Mouse (Mus musculus): ENCODE measurements around the gene Cgas. TPM values are rescaled to one million over a fixed set of nuclear protein-coding genes. Genes with fewer than 3 reads are reported as not detected.

Cgas gene
- total and polyA plus RNA-seq, 2 experiments from 2014 or later = 0.55 to 0.56 TPM

DNA sequence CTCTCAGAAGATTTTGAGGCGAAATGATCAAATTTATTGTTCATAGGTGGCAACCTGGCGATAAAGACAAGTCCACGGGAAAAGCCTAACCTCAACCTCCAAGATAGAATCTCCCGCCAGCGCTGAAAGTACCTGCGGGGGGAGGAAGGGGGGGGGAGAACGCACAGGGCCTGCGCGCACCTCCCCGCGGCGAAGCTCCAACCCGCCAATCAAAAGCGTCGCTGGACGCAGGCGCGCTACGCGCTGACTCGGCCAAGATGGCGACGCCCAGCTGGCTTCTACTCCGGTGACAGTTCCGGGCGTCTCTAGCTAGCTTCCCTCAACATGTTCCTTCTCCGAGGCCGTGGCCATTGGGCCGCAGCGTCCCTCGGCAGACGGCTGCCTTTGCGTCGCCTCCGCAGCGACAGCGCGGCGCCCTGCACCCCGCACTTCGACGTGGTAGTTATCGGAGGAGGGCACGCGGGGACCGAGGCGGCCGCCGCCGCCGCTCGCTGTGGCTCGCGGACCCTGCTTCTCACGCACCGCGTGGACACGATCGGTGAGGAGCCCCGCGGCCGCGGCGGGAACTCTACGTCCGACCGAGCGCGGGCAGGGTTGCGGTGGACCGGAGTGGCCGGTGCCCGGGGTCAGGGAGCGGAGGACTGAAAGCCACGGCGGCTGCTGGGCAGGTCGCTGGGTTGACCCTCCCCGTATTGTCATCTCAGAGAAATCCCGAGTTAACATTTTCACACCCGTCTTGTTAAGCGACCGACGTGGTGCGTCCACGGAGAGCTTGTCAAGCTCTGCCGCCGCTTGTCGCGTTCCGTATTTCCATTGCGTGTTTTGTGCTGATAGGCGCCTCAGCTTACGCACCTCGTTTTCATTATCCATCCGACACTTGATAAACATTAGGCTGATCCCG is 5.2 kb upstream of the Cgas start, which contains the start of the genes Mto1 and Gm17324:
Gene Mto1, plus strand, starts transcription at position 236 of the 901 bp plus-strand sequence.
Gene Gm17324, minus strand, starts transcription at position 814 of the 901 bp plus-strand sequence.
- Histone ChIP-seq H3K27ac (ENCODE audit: low read depth, low read length) (peak within 1 kb of the TSS; percentile 95), H3K4me3 (ENCODE audit: low read depth, low read length) (peak within 1 kb of the TSS; percentile 93)

GRCm38 (mm10) chr9:78447606-78447972 is 4.6 kb upstream of the Cgas start:
- Histone ChIP-seq H3K27ac (ENCODE audit: low read depth, low read length) (no peak overlapping the region; the same call in 1 of the 2 replicates), H3K4me1 (ENCODE audit: insufficient read depth, low read length) (peaks cover 6% of the 10 kb centered on the region; the same call in 1 of the 2 replicates), H3K36me3 (ENCODE audit: insufficient read depth, low read length) (peaks cover 4% of the 10 kb centered on the region), H3K9me3 (ENCODE audit: low read length) (no peaks in the 10 kb centered on the region), H3K27me3 (ENCODE audit: insufficient read depth, low read length) (peaks cover 34% of the 10 kb centered on the region), H3K9ac (replicated peaks; ENCODE audit: low read length, poor library complexity, severe bottlenecking) (peak overlapping the region; percentile 87; the same call in 1 of the 2 replicates), H3K4me2 (ENCODE audit: low read depth, low read length, poor library complexity, severe bottlenecking) (peak overlapping the region; percentile 66), H3K4me3 (ENCODE audit: low read depth, low read length) (peak overlapping the region; percentile 93)
- DNase-seq (ENCODE audit: low spot score) (no peak), ATAC-seq (ENCODE audit: low FRiP score) (peak; percentile 19)
- TF ChIP-seq CTCF (IDR thresholded peaks at IDR 0.05) = no peak
- WGBS = 27% methylated on average over 9 of the region's 9 CpGs

More for the DNA sequence above, 5.2 kb upstream of the Cgas start, which contains the start of the genes Mto1 and Gm17324:
- peaks cover 27% of the 10 kb centered on the region for H3K27me3 ChIP-seq (ENCODE audit: insufficient read depth, low read length)
- peaks cover 6% of the 10 kb centered on the region; the same call in 1 of the 2 replicates for H3K4me1 ChIP-seq (ENCODE audit: insufficient read depth, low read length)
- peak within 1 kb of the TSS; percentile 66 for H3K4me2 ChIP-seq (ENCODE audit: low read depth, low read length, poor library complexity, severe bottlenecking)
- peak; percentile 95 for DNase-seq (ENCODE audit: low spot score)
- H3K9ac ChIP-seq (replicated peaks; ENCODE audit: low read length, poor library complexity, severe bottlenecking) = peak within 1 kb of the TSS; percentile 87
- peaks cover 9% of the 10 kb centered on the region for H3K36me3 ChIP-seq (ENCODE audit: insufficient read depth, low read length)
- ATAC-seq (ENCODE audit: low FRiP score) = peak; percentile 94
- under 1% methylated on average over 95 of the region's 96 CpGs for WGBS
- no peaks in the 10 kb centered on the region for H3K9me3 ChIP-seq (ENCODE audit: low read length)
- TF ChIP-seq CTCF (IDR thresholded peaks at IDR 0.05) = 0 out of 2 replicates have a peak, but pooled peaks have one; percentile 12

DNA sequence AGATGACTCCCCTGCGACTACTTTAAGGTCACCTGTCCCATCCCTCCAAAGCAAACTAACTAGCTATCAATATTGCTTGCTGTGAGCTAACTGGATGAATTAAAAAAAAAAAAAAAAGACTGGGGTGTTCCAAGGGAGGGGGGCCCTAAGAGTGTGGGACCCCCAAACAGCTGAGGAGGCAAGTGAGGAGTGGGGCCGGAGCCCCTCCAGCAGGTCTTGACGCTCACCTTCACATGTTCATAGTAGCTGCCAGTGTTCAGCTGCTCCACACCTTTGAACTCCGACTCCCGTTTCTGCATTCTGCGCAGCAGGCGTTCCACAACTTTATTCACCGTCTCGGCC is 829 bp downstream of the Cgas start:
- H3K4me1 ChIP-seq (ENCODE audit: insufficient read depth, low read length) = peaks cover 2% of the 10 kb centered on the region; the same call in 1 of the 2 replicates
- no peak overlapping the region for H3K9ac ChIP-seq (replicated peaks; ENCODE audit: low read length, poor library complexity, severe bottlenecking)
- peaks cover 57% of the 10 kb centered on the region for H3K27me3 ChIP-seq (ENCODE audit: insufficient read depth, low read length)
- 5% methylated on average over 9 of the region's 9 CpGs for WGBS
- no peaks in the 10 kb centered on the region for H3K36me3 ChIP-seq (ENCODE audit: insufficient read depth, low read length)
- peak overlapping the region; percentile 56 for H3K4me2 ChIP-seq (ENCODE audit: low read depth, low read length, poor library complexity, severe bottlenecking)
- no peak for TF ChIP-seq CTCF (IDR thresholded peaks at IDR 0.05)
- ATAC-seq (ENCODE audit: low FRiP score) (no peak; the same call in 1 of the 2 replicates), DNase-seq (ENCODE audit: low spot score) (no peak)
- H3K27ac ChIP-seq (ENCODE audit: low read depth, low read length) = no peak overlapping the region
- no peaks in the 10 kb centered on the region for H3K9me3 ChIP-seq (ENCODE audit: low read length)
- H3K4me3 ChIP-seq (ENCODE audit: low read depth, low read length) = peak overlapping the region; percentile 40

- H3K4me1 ChIP-seq (ENCODE audit: insufficient read depth, low read length) = peaks cover 2% of the 10 kb centered on the region; the same call in 1 of the 2 replicates
- H3K4me2 ChIP-seq (ENCODE audit: low read depth, low read length, poor library complexity, severe bottlenecking) = no peak overlapping the region
- no peaks in the 10 kb centered on the region for H3K9me3 ChIP-seq (ENCODE audit: low read length)
- H3K36me3 ChIP-seq (ENCODE audit: insufficient read depth, low read length) = no peaks in the 10 kb centered on the region
- DNase-seq (ENCODE audit: low spot score) = no peak
- H3K4me3 ChIP-seq (ENCODE audit: low read depth, low read length) = no peak overlapping the region
- no peak overlapping the region for H3K9ac ChIP-seq (replicated peaks; ENCODE audit: low read length, poor library complexity, severe bottlenecking)
- 68% methylated on average over 5 of the region's 5 CpGs for WGBS
- peak; percentile 25; the same call in 1 of the 2 replicates for TF ChIP-seq CTCF (IDR thresholded peaks at IDR 0.05)
- H3K27ac ChIP-seq (ENCODE audit: low read depth, low read length) = no peak overlapping the region
- no peak for ATAC-seq (ENCODE audit: low FRiP score)
- peaks cover 40% of the 10 kb centered on the region for H3K27me3 ChIP-seq (ENCODE audit: insufficient read depth, low read length)
These were observed 3.6 kb downstream of the Cgas start for GRCm38 (mm10) chr9:78439426-78439825.

DNA sequence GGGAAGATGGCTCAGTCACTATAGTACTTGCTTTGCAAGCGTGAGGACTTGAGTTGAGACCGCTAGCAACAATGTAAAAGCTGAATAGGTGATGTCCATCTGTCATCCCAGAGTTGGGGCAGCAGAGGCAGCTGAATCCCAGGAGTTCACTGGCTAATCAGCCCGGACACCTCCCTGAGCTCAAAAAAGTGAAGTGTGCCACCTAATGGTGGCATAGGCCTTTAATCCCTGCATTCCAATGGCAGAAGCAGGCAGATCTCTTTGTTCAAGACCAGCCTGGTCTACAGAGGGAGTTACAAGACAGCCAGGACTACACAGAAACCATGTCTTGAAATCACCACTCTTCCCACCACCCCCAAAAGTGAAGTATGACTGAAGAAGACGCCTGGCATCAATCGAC is 10.6 kb downstream of the Cgas start:
- DNase-seq (ENCODE audit: low spot score) (no peak), ATAC-seq (ENCODE audit: low FRiP score) (no peak)
- Histone ChIP-seq H3K9ac (replicated peaks; ENCODE audit: low read length, poor library complexity, severe bottlenecking) (no peak overlapping the region), H3K27ac (ENCODE audit: low read depth, low read length) (no peak overlapping the region), H3K4me2 (ENCODE audit: low read depth, low read length, poor library complexity, severe bottlenecking) (no peak overlapping the region), H3K4me3 (ENCODE audit: low read depth, low read length) (no peak overlapping the region), H3K4me1 (ENCODE audit: insufficient read depth, low read length) (no peaks in the 10 kb centered on the region), H3K36me3 (ENCODE audit: insufficient read depth, low read length) (no peaks in the 10 kb centered on the region), H3K9me3 (ENCODE audit: low read length) (no peaks in the 10 kb centered on the region), H3K27me3 (ENCODE audit: insufficient read depth, low read length) (no peaks in the 10 kb centered on the region)
- TF ChIP-seq CTCF (IDR thresholded peaks at IDR 0.05) = no peak
- WGBS = 91% methylated on average over 5 of the region's 5 CpGs

DNA sequence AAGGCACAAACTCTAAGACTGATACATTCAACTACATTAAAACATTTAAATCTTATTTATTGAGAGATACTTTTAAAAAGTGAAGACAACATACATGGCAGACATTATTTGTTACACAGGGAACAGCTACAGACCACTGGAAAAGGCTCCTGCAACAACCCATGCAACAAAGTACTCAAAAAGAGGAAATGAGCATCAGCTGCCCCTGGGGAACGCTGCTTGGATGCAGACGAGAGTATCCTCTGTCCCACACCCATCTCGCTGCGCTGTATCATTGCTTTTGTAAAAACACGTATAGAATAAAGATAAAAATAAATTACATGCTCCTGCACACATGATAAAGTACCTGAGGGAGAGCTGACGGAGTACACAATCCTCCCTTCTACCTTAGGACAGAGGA is 12.6 kb downstream of the Cgas start:
- Histone ChIP-seq H3K27me3 (ENCODE audit: insufficient read depth, low read length) (no peaks in the 10 kb centered on the region), H3K9me3 (ENCODE audit: low read length) (no peaks in the 10 kb centered on the region), H3K36me3 (ENCODE audit: insufficient read depth, low read length) (no peaks in the 10 kb centered on the region), H3K4me2 (ENCODE audit: low read depth, low read length, poor library complexity, severe bottlenecking) (no peak overlapping the region), H3K4me1 (ENCODE audit: insufficient read depth, low read length) (no peaks in the 10 kb centered on the region), H3K27ac (ENCODE audit: low read depth, low read length) (no peak overlapping the region), H3K9ac (replicated peaks; ENCODE audit: low read length, poor library complexity, severe bottlenecking) (no peak overlapping the region), H3K4me3 (ENCODE audit: low read depth, low read length) (no peak overlapping the region)
- DNase-seq (ENCODE audit: low spot score) = no peak
- TF ChIP-seq CTCF (IDR thresholded peaks at IDR 0.05) = no peak
- 74% methylated on average over 6 of the region's 6 CpGs for WGBS
- no peak for ATAC-seq (ENCODE audit: low FRiP score)

All from midbrain, postnatal 0 days (tissue).